Mouse (Mus musculus) kidney, postnatal 4 days (tissue): ENCODE data around the gene Lsg1.

Source experiments
- DNase-seq, 2 experiments: peaks; one replicate each; pipeline ENCODE4 v3.0.0; 2021; ENCODE audit warnings: mixed read lengths in 2 of 2

Lsg1 gene

GRCm38 (mm10) chr16:30516993-30517392 lies 70.4 kb downstream of the Lsg1 start:
- no peak for DNase-seq

DNA sequence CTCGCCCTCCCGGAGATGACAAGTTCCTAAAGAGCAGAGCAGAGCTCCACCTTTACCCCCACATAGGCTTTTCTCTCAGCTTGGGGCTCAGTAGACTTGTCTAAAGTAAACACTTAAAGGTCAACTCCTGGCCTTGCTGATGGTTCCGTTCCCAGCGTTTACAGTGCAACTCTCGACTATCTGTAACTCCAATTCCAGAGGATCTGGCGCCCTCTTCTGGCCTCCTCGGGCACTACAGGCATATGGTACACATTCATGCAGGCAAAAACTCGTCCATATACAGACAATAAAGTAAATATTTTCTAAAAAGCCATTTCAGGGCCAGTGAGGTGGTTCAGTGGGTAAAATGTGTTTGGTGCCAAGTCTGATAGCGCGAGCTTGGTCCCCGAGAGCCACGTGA lies 72.0 kb downstream of the Lsg1 start:
- DNase-seq: peak; percentile 40 to 49

- DNase-seq: peak; percentile 73 to 83
Measured at GRCm38 (mm10) chr16:30513050-30514024, 74.1 kb downstream of the Lsg1 start.

DNA sequence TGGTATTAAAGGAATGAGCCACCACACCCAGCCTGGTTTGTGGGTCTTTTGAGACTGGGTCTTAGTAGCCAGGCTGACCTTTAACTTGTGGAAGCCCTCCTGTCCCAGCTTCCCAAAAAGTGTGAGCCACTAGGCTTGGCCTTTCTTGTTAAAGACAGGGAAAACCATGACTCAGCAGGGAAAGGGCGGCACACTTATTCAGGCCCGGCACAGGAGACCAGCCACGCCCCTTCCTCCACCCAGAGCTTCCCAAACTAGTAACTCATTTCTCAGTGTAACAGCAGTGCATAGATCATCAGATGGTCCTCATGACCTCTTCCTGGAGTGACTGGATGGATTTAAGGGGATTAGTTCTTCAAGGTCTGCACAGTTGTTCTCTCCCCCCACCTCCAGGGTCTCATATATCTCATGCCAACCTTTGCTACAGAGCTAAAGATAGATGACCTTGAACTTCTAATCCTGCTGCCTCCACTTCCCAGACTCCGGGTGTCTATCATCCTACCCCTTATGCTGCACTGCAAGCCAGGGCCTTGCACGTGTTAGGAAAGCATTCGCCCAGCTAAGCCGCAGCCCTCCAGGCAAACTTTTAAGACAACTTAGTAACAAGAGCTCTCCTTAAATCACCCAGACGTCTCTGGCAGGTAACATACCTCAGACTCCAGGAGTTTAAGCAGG lies 74.9 kb downstream of the Lsg1 start:
- peak; percentile 65 to 77 for DNase-seq

- no peak for DNase-seq
Measured at GRCm38 (mm10) chr16:30511563-30512340, 75.6 kb downstream of the Lsg1 start.

- peak; percentile 92 to 94 for DNase-seq
Measured at GRCm38 (mm10) chr16:30510504-30511451, 76.6 kb downstream of the Lsg1 start.
